Mouse (Mus musculus): ENCODE measurements around the gene Lrif1.
"Not testable (repeated sequence)": the region's sequence is repeated elsewhere in the genome, so short reads cannot be mapped to it uniquely, and the experiment has no call there.

Lrif1 gene

GRCm38 (mm10) chr3:106684830-106685229, at the start of gene Lrif1:
Gene Lrif1, plus strand, starts transcription at chr3:106684987.
- DNase-seq = peak; percentile 75 to 79

- not testable (repeated sequence) for DNase-seq
Measured at GRCm38 (mm10) chr3:106672811-106673210, 12.0 kb upstream of the Lrif1 start.

- DNase-seq = no peak
Measured at GRCm38 (mm10) chr3:106685381-106685780, 594 bp downstream of the Lrif1 start.

GRCm38 (mm10) chr3:106721397-106722027, 36.7 kb downstream of the Lrif1 start:
- peak; percentile 98 to 99 for DNase-seq

- DNase-seq = peak; percentile 86 to 87
Measured at GRCm38 (mm10) chr3:106722028-106722945, 37.5 kb downstream of the Lrif1 start.

- DNase-seq = no peak
Measured at GRCm38 (mm10) chr3:106755898-106756297, 71.1 kb downstream of the Lrif1 start.

- DNase-seq = no peak
Measured at GRCm38 (mm10) chr3:106771834-106772233, 87.0 kb downstream of the Lrif1 start.

GRCm38 (mm10) chr3:106785130-106785529, 100.3 kb downstream of the Lrif1 start:
- DNase-seq = peak in 1 of 2 experiments; percentile 13

Measured in lung, adult 18-20 months (tissue).